Mouse (Mus musculus) E14TG2a.4 (cell line): ENCODE results near the gene Sbf1.

Experiments
- H3K27me3 ChIP-seq: 2 replicates; pipeline ENCODE4 v1.6.1; 2014; ENCODE audit warnings: low read length, control low read depth; ENCODE audit not compliant: insufficient read depth
- H3K36me3 ChIP-seq: 2 replicates; pipeline ENCODE4 v1.6.1; 2014; ENCODE audit warnings: low read length, control low read depth; ENCODE audit not compliant: insufficient read depth
- H3K4me1 ChIP-seq: replicated peaks from 2 replicates; pipeline ENCODE4 v1.6.1; 2014; ENCODE audit warnings: low read depth, low read length, control low read depth
- H3K4me3 ChIP-seq: replicated peaks from 2 replicates; pipeline ENCODE4 v1.5.1; 2014; ENCODE audit warnings: mild to moderate bottlenecking, low read length
- H3K9me3 ChIP-seq: 2 replicates; pipeline ENCODE4 v1.6.1; 2014; ENCODE audit warnings: low read length, control low read depth
- CTCF ChIP-seq: conservative IDR thresholded peaks from 2 replicates; pipeline ENCODE4 v1.5.1; 2014; ENCODE audit warnings: low read length
- NANOG ChIP-seq: IDR thresholded peaks from 2 replicates; pipeline ENCODE4 v1.6.1; 2014; ENCODE audit warnings: borderline replicate concordance, low read length, mixed read lengths
- POU5F1 ChIP-seq: IDR thresholded peaks from 2 replicates; pipeline ENCODE4 v1.6.1; 2014; ENCODE audit warnings: low read length, borderline replicate concordance

The Sbf1 gene

GRCm38 (mm10) chr15:89295580-89296165 lies 19.4 kb downstream of the Sbf1 start:
- H3K27me3 ChIP-seq: no peaks in the 10 kb centered on the region
- H3K9me3 ChIP-seq: no peaks in the 10 kb centered on the region
- H3K4me3 ChIP-seq: no peak overlapping the region
- no peaks in the 10 kb centered on the region for H3K4me1 ChIP-seq
- peaks cover 94% of the 10 kb centered on the region for H3K36me3 ChIP-seq
- TF ChIP-seq NANOG (no peak), CTCF (no peak), POU5F1 (no peak)

GRCm38 (mm10) chr15:89293778-89294177 lies 21.3 kb downstream of the Sbf1 start:
- Histone ChIP-seq H3K9me3 (no peaks in the 10 kb centered on the region), H3K27me3 (no peaks in the 10 kb centered on the region), H3K4me3 (no peak overlapping the region), H3K36me3 (peaks cover 95% of the 10 kb centered on the region), H3K4me1 (peaks cover 5% of the 10 kb centered on the region)
- TF ChIP-seq CTCF (no peak), NANOG (no peak), POU5F1 (no peak)

DNA sequence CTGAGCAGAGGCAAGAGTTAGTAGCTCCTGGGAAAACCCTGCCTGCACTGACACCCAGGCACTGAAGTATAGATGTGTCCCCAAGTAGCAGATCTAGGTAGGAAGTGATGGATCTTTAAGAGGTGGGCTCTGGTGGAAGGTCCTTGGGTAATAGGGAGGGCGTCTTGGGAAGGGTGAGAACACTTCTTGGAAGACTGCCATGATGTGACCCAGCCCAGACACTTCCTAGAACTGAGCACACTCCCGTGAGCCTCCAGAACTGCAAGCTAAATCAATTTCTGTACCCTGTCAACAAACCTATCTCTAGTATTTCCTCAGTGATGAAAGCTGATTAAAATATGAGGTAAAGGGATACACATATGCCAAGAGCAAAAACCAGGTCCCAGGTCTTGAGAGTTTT lies 22.3 kb downstream of the Sbf1 start:
- H3K36me3 ChIP-seq: peaks cover 98% of the 10 kb centered on the region
- TF ChIP-seq CTCF (no peak), POU5F1 (no peak), NANOG (no peak)
- no peaks in the 10 kb centered on the region for H3K27me3 ChIP-seq
- no peaks in the 10 kb centered on the region for H3K9me3 ChIP-seq
- peaks cover 5% of the 10 kb centered on the region for H3K4me1 ChIP-seq
- no peak overlapping the region for H3K4me3 ChIP-seq

- TF ChIP-seq NANOG (no peak), POU5F1 (no peak), CTCF (no peak)
- H3K4me1 ChIP-seq: peaks cover 5% of the 10 kb centered on the region
Observed at GRCm38 (mm10) chr15:89291521-89291920, 23.6 kb downstream of the Sbf1 start.

GRCm38 (mm10) chr15:89289455-89289854 lies 25.7 kb downstream of the Sbf1 start:
- peaks cover 5% of the 10 kb centered on the region for H3K4me1 ChIP-seq
- TF ChIP-seq CTCF (no peak), NANOG (no peak), POU5F1 (no peak)
- no peaks in the 10 kb centered on the region for H3K27me3 ChIP-seq
- no peaks in the 10 kb centered on the region for H3K9me3 ChIP-seq
- peaks cover 97% of the 10 kb centered on the region for H3K36me3 ChIP-seq
- peak overlapping the region; percentile 35; the same call in 1 of the 2 replicates for H3K4me3 ChIP-seq

More at GRCm38 (mm10) chr15:89291521-89291920, 23.6 kb downstream of the Sbf1 start:
- H3K36me3 ChIP-seq: peaks cover 98% of the 10 kb centered on the region
- no peaks in the 10 kb centered on the region for H3K27me3 ChIP-seq
- H3K4me3 ChIP-seq: no peak overlapping the region
- no peaks in the 10 kb centered on the region for H3K9me3 ChIP-seq

DNA sequence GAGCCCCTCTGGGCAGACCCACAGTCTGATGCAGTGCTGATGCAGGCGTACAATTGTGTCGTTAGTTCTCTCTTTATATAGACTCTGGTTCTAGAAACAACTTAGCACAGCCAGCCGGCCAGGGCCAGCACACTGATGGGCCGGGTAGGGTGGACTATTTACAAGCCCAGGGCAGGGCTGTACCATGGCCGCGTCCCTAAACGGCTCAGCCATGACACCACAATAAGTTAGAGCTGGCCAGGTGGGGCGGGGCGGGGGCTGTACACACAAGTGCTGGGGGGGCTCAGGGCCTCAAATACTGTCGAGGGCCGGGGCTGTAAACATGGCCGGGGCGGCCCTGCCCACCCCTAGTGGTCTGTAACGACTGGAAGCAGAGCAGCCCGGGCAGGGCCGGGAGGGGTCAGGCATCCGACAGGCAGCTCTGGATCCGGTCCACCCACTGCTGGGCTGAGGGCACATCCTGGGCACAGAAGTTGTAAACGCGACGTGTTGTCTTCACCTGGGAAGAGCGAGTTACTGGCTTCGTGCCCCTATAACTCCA lies 26.8 kb downstream of the Sbf1 start:
- H3K36me3 ChIP-seq: peaks cover 97% of the 10 kb centered on the region
- no peaks in the 10 kb centered on the region for H3K27me3 ChIP-seq
- no peak overlapping the region for H3K4me3 ChIP-seq
- TF ChIP-seq CTCF (no peak), POU5F1 (no peak)
- H3K4me1 ChIP-seq: peaks cover 5% of the 10 kb centered on the region
- no peaks in the 10 kb centered on the region for H3K9me3 ChIP-seq

DNA sequence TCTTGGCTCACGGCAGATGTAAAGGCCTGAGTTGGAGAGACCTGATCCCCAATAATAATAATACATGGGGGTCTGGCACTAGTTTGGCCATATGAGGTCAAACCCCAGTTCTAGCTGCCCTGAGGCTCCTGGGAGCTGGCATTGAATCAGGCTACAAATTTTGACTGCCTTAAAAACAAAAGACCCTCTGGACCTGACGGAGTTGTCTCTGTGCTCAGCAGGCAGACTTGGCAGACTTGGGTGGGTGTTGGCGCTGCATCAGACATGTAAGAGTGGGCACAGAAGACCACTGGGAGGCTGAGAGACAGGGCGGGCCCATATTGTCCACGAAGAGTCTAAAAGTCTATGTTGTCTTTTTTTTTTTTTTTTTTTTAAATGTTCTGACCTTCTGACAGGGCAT lies 28.5 kb downstream of the Sbf1 start:
- no peak for TF ChIP-seq CTCF
- no peak for TF ChIP-seq POU5F1
- TF ChIP-seq NANOG: no peak
- peaks cover 17% of the 10 kb centered on the region for H3K4me1 ChIP-seq
- H3K36me3 ChIP-seq: peaks cover 93% of the 10 kb centered on the region

GRCm38 (mm10) chr15:89286114-89286513 lies 29.0 kb downstream of the Sbf1 start:
- Histone ChIP-seq H3K4me1 (peaks cover 17% of the 10 kb centered on the region), H3K9me3 (no peaks in the 10 kb centered on the region), H3K36me3 (peaks cover 94% of the 10 kb centered on the region), H3K4me3 (no peak overlapping the region), H3K27me3 (no peaks in the 10 kb centered on the region)
- TF ChIP-seq NANOG (no peak), POU5F1 (no peak), CTCF (no peak)

More for the DNA sequence above, 28.5 kb downstream of the Sbf1 start:
- Histone ChIP-seq H3K4me3 (no peak overlapping the region), H3K27me3 (no peaks in the 10 kb centered on the region), H3K9me3 (no peaks in the 10 kb centered on the region)

GRCm38 (mm10) chr15:89285478-89285877 lies 29.6 kb downstream of the Sbf1 start:
- peaks cover 94% of the 10 kb centered on the region for H3K36me3 ChIP-seq
- TF ChIP-seq NANOG (no peak), POU5F1 (no peak), CTCF (no peak)

More at GRCm38 (mm10) chr15:89285478-89285877, 29.6 kb downstream of the Sbf1 start:
- no peaks in the 10 kb centered on the region for H3K27me3 ChIP-seq
- H3K4me1 ChIP-seq: peaks cover 17% of the 10 kb centered on the region
- H3K9me3 ChIP-seq: no peaks in the 10 kb centered on the region
- H3K4me3 ChIP-seq: no peak overlapping the region
